Mouse (Mus musculus): ENCODE measurements around the gene Tbc1d5. TPM values are rescaled to one million over a fixed set of nuclear protein-coding genes. Genes with fewer than 3 reads are reported as not detected.

The Tbc1d5 gene
- polyA plus RNA-seq, 1 experiment from 2014 or later = 4.6 TPM

DNA sequence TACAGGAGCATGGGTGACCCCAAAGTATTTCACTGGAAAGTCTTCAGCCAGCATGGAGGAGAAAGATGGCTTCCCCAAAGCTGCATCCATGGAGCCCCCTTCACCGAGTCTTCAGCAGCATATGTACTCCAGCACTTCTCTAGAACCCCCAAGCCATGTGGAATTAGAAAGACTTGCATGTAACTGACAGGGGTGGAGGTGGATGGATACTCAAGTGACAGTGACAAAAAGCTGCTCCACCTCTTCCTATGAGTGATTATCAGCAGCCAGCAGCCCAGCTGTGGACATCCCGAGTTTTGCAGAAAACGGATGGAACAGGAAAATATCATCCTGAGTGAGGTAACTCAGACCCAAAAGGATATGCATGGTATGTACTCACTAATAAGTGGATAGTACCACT is 311.9 kb downstream of the Tbc1d5 start:
- Histone ChIP-seq H3K4me2 (replicated peaks; ENCODE audit: low read depth) (no peak overlapping the region), H3K27me3 (replicated peaks; ENCODE audit: control insufficient read depth, insufficient read depth, low read length) (no peaks in the 10 kb centered on the region), H3K27ac (ENCODE audit: low read depth, low read length) (no peak overlapping the region), H3K9me3 (ENCODE audit: control insufficient read depth) (no peaks in the 10 kb centered on the region), H3K4me3 (ENCODE audit: low read depth, low read length) (no peak overlapping the region), H3K36me3 (ENCODE audit: control insufficient read depth, insufficient read depth) (no peaks in the 10 kb centered on the region; the same call in 1 of the 2 replicates), H3K4me1 (replicated peaks; ENCODE audit: control insufficient read depth, insufficient read depth, low read length) (no peaks in the 10 kb centered on the region), H3K9ac (ENCODE audit: low read depth, low read length) (no peak overlapping the region)
- no peak for TF ChIP-seq CTCF (IDR thresholded peaks at IDR 0.05; ENCODE audit: low read depth)
- 86% methylated on average over 3 of the region's 3 CpGs for WGBS
- ATAC-seq = no peak

DNA sequence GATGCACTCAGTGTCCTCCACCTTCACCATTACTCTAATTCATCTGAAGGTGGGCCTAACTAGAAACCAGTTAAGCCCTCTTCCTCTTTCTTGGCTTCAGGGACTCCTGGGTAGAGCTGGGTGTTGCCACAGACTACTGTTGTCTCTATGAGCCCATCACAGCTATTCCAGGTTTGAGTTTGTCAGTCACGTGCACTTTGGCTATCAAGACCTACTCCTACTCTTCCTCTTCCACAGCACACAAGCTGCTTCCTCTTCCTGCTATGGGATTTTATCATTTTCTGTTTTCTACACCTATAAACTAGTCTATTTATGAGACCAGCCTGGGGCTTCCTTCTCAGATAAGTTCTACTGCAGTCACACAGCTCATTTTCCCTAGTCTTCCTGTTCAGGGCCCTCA is 314.4 kb downstream of the Tbc1d5 start:
- no peak for TF ChIP-seq CTCF (IDR thresholded peaks at IDR 0.05; ENCODE audit: low read depth)
- H3K9me3 ChIP-seq (ENCODE audit: control insufficient read depth) = no peaks in the 10 kb centered on the region
- WGBS = 56% methylated on average over 1 of the region's 1 CpGs
- no peaks in the 10 kb centered on the region for H3K27me3 ChIP-seq (replicated peaks; ENCODE audit: control insufficient read depth, insufficient read depth, low read length)
- no peak for ATAC-seq
- no peak overlapping the region for H3K4me3 ChIP-seq (ENCODE audit: low read depth, low read length)
- H3K9ac ChIP-seq (ENCODE audit: low read depth, low read length) = no peak overlapping the region
- no peak overlapping the region for H3K27ac ChIP-seq (ENCODE audit: low read depth, low read length)
- no peaks in the 10 kb centered on the region for H3K4me1 ChIP-seq (replicated peaks; ENCODE audit: control insufficient read depth, insufficient read depth, low read length)
- H3K36me3 ChIP-seq (ENCODE audit: control insufficient read depth, insufficient read depth) = no peaks in the 10 kb centered on the region
- no peak overlapping the region for H3K4me2 ChIP-seq (replicated peaks; ENCODE audit: low read depth)

DNA sequence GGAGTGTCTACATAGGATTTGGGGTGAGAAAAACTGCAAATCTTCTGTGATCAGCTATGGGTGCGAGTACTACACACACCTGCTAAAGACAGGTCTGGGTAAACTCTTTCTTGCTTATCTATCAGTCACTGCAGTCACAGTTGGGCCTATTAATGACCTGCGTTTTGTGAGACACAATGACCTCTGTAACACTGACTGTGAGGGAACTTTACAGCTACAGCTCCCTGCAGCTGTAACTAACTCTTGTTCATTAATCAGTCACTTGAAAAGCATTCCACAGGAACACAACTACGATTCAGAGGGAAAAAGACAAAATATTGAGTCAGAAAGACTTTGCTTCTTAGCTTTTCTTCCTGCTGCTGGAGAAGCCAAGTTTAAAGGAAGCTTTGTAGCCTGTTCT is 325.9 kb downstream of the Tbc1d5 start:
- H3K27me3 ChIP-seq (replicated peaks; ENCODE audit: control insufficient read depth, insufficient read depth, low read length) = no peaks in the 10 kb centered on the region
- H3K36me3 ChIP-seq (ENCODE audit: control insufficient read depth, insufficient read depth) = no peaks in the 10 kb centered on the region
- H3K4me1 ChIP-seq (replicated peaks; ENCODE audit: control insufficient read depth, insufficient read depth, low read length) = no peaks in the 10 kb centered on the region
- no peak overlapping the region for H3K27ac ChIP-seq (ENCODE audit: low read depth, low read length)
- H3K4me2 ChIP-seq (replicated peaks; ENCODE audit: low read depth) = no peak overlapping the region
- 12% methylated on average over 3 of the region's 3 CpGs for WGBS
- no peak for TF ChIP-seq CTCF (IDR thresholded peaks at IDR 0.05; ENCODE audit: low read depth)
- ATAC-seq = no peak
- H3K9me3 ChIP-seq (ENCODE audit: control insufficient read depth) = no peaks in the 10 kb centered on the region
- no peak overlapping the region for H3K9ac ChIP-seq (ENCODE audit: low read depth, low read length)
- H3K4me3 ChIP-seq (ENCODE audit: low read depth, low read length) = no peak overlapping the region

DNA sequence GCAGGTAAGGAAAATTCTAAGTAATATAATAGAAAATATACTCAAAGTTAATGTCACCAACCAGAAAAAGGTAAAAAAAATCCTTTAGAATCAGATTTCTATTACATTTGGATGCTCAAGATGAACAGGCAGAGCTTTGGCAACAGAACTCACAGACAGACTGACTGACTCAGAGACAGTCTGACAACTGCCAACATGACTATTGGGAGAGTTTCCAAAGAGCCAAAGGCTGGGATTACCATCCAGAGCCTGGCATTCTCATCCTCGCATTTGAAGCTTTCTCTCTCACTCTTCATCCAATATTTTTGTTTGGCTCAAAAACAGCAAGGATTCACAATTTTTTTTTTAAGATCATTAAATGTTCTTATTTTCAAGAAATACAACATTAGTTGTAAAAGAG is 327.8 kb downstream of the Tbc1d5 start:
- no peaks in the 10 kb centered on the region for H3K4me1 ChIP-seq (replicated peaks; ENCODE audit: control insufficient read depth, insufficient read depth, low read length)
- no peak for TF ChIP-seq CTCF (IDR thresholded peaks at IDR 0.05; ENCODE audit: low read depth)
- H3K36me3 ChIP-seq (ENCODE audit: control insufficient read depth, insufficient read depth) = no peaks in the 10 kb centered on the region
- H3K27me3 ChIP-seq (replicated peaks; ENCODE audit: control insufficient read depth, insufficient read depth, low read length) = no peaks in the 10 kb centered on the region
- 96% methylated on average over 1 of the region's 1 CpGs for WGBS
- ATAC-seq = no peak
- no peak overlapping the region for H3K9ac ChIP-seq (ENCODE audit: low read depth, low read length)
- no peak overlapping the region for H3K4me2 ChIP-seq (replicated peaks; ENCODE audit: low read depth)
- H3K9me3 ChIP-seq (ENCODE audit: control insufficient read depth) = no peaks in the 10 kb centered on the region
- no peak overlapping the region for H3K27ac ChIP-seq (ENCODE audit: low read depth, low read length)
- no peak overlapping the region for H3K4me3 ChIP-seq (ENCODE audit: low read depth, low read length)

DNA sequence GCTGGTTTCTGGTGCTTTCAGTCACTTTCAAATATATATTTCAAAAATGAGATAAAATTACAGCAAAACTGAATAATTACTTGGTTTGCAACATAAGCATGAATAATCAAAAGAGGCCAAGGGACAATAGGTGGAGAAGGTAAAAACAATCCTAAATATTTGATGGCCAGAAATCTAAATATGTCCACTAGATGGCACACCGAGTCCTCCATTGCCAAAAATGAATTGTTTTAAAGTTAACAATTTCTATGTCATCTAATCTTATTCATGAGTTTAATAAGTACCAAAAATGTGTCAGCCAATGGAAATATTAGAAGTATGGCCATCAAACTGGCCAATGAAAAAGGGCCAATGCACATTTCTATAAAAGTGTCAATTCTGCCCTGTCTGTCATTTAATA is 365.1 kb downstream of the Tbc1d5 start:
- Histone ChIP-seq H3K4me2 (replicated peaks; ENCODE audit: low read depth) (no peak overlapping the region), H3K27ac (ENCODE audit: low read depth, low read length) (no peak overlapping the region), H3K36me3 (ENCODE audit: control insufficient read depth, insufficient read depth) (no peaks in the 10 kb centered on the region), H3K4me3 (ENCODE audit: low read depth, low read length) (no peak overlapping the region), H3K9me3 (ENCODE audit: control insufficient read depth) (no peaks in the 10 kb centered on the region), H3K27me3 (replicated peaks; ENCODE audit: control insufficient read depth, insufficient read depth, low read length) (no peaks in the 10 kb centered on the region), H3K9ac (ENCODE audit: low read depth, low read length) (no peak overlapping the region), H3K4me1 (replicated peaks; ENCODE audit: control insufficient read depth, insufficient read depth, low read length) (no peaks in the 10 kb centered on the region)
- 47% methylated on average over 1 of the region's 1 CpGs for WGBS
- TF ChIP-seq CTCF (IDR thresholded peaks at IDR 0.05; ENCODE audit: low read depth) = peak; percentile 75
- no peak for ATAC-seq

DNA sequence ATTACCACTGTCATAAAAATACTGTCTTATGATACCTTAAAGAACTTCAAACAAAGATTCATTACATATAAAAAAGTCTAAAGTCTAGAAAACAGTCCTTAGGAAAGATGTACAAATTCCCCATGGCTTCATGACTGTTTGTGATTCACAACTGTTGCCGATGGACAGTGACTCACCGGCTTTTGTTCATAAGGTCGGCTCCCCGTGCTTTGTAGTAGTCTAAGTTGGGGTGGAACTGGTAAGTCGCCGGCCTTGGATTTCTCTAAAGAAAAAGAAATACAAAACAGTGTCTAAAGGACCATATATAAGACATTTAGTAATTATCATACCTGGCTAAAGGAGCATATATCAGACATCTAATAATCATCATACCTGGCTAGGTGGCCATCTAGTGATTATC is 365.6 kb downstream of the Tbc1d5 start:
- WGBS = 88% methylated on average over 6 of the region's 6 CpGs
- Histone ChIP-seq H3K4me1 (replicated peaks; ENCODE audit: control insufficient read depth, insufficient read depth, low read length) (no peaks in the 10 kb centered on the region), H3K4me3 (ENCODE audit: low read depth, low read length) (no peak overlapping the region), H3K27me3 (replicated peaks; ENCODE audit: control insufficient read depth, insufficient read depth, low read length) (no peaks in the 10 kb centered on the region), H3K9ac (ENCODE audit: low read depth, low read length) (no peak overlapping the region), H3K9me3 (ENCODE audit: control insufficient read depth) (no peaks in the 10 kb centered on the region), H3K36me3 (ENCODE audit: control insufficient read depth, insufficient read depth) (no peaks in the 10 kb centered on the region), H3K4me2 (replicated peaks; ENCODE audit: low read depth) (no peak overlapping the region), H3K27ac (ENCODE audit: low read depth, low read length) (no peak overlapping the region)
- TF ChIP-seq CTCF (IDR thresholded peaks at IDR 0.05; ENCODE audit: low read depth) = no peak
- no peak for ATAC-seq

DNA sequence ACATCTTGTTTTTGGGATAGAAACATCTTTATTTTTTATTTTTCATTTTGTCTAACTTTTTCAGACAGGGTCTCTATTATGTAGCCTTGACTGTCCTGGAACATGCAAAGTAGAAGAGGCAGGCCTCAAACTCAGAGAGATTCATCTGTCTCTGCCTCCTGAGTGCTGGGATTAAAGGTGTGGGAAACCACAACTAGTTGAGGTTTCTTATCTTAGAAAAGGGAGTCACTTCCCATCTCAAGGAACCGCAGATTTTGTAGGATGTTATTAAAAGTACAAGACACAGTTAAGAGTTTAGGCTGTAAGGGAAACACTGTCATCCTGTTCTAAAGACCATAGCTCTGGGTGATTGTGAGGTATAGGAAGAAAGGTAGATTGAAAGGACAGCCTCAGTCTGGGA is 373.5 kb downstream of the Tbc1d5 start:
- H3K9ac ChIP-seq (ENCODE audit: low read depth, low read length) = no peak overlapping the region
- no peak overlapping the region for H3K4me2 ChIP-seq (replicated peaks; ENCODE audit: low read depth)
- no peaks in the 10 kb centered on the region for H3K27me3 ChIP-seq (replicated peaks; ENCODE audit: control insufficient read depth, insufficient read depth, low read length)
- no peaks in the 10 kb centered on the region for H3K4me1 ChIP-seq (replicated peaks; ENCODE audit: control insufficient read depth, insufficient read depth, low read length)
- H3K4me3 ChIP-seq (ENCODE audit: low read depth, low read length) = no peak overlapping the region
- 68% methylated on average over 1 of the region's 1 CpGs for WGBS
- H3K27ac ChIP-seq (ENCODE audit: low read depth, low read length) = no peak overlapping the region
- ATAC-seq = no peak
- TF ChIP-seq CTCF (IDR thresholded peaks at IDR 0.05; ENCODE audit: low read depth) = no peak
- H3K36me3 ChIP-seq (ENCODE audit: control insufficient read depth, insufficient read depth) = no peaks in the 10 kb centered on the region
- no peaks in the 10 kb centered on the region for H3K9me3 ChIP-seq (ENCODE audit: control insufficient read depth)

Data from intestine, postnatal 0 days (tissue).